Mouse (Mus musculus): ENCODE data around the gene Pptc7.

DNA sequence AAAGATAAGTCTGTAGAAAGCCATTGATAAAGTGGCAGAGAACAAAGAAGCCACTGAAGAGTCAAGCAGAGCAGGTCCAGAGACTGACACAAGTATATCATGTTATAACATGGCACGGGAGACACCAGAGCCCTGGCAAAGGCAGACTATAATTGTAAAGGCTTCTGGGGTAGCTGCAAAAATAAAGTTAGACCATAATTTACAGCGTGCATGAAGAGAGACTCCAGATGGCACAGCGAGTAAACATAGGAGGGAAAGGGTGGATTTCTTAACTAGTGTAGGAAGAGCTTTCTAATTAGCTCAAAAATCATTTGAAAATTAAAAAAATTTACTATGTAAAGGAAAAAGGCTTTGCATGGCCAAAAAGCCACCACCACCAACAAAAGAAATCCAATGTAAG lies 43.1 kb downstream of the Pptc7 start:
- TF ChIP-seq CTCF (IDR thresholded peaks at IDR 0.05; ENCODE audit: extremely low read depth, insufficient read depth, insufficient read length, insufficient replicate concordance) = no peak
- TF ChIP-seq POLR2A (IDR thresholded peaks at IDR 0.05; ENCODE audit: low read depth, low read length) = no peak
